Mouse (Mus musculus): Measurements from ENCODE around the gene Me3.
A peak's percentile ranks its signal among the peaks of the same experiment; 100 is the strongest.

The Me3 gene

DNA sequence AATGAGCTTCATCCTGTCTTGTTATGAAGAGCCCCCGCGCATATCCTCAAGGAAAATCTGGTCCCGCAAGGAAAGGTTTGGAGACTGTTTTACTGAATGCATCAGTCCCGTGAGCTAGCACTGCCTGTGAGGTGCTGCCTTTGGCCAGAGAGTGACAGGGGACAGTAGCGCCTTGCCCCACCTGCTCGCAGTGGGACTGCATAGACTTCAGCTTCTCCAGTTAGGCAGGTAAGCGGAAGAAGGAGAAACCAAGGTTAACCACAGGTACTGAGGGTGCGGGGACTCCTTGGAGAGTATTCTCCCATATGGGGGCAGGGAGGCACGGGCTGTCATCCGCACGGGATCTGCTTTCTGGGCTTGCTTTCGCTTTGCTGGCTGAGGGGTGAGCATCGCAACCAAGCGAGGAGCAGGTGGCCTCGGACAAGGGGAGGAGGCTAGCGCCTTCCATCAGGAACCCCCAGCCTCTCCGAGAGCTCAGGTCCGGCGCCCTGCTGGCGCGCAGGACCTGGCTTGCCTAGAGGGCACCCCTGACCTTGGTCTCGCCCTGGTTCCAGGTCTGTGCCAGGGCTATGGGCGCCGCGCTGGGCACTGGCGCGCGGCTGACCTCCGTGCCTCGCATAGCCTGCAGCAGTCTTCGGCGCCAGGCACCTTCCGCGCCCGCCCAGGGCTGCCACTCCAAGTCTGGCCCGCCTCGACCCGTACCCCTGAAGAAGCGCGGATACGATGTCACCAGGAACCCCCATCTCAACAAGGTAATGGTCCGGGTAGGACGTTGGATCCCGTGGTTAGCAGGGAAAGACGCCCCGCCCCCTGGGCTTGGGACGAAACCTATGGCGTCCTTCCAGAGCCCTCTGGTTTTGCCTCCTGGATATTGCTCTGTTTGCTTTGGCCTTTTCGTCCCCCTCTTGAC is at the start of gene Me3:
Gene Me3 (plus strand): TSS at position 51 of the 910 bp plus-strand sequence.
- peak; percentile 42 to 65 for DNase-seq (ENCODE audit: low spot score in 2 of 2)

DNA sequence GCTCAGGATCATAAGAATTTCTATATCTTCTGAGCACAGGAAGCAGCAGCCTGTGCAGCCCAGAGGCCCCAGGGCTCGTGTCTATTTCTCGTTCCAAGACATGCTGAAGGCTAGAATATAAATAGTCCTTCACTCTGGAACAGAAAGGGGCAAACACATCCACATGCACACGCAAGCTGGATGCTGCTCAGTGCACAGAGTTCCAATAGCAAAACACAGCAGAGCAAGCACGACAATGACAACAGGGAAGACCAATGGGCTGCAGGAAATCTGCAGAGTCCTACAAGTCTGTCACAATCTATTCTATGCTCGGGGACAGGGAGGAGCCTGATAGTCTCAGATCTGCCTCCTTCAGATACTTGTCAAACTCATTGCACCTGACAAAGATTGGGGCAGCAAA is 42.2 kb upstream of the Me3 start:
- no peak for DNase-seq (ENCODE audit: low spot score in 2 of 2)

DNA sequence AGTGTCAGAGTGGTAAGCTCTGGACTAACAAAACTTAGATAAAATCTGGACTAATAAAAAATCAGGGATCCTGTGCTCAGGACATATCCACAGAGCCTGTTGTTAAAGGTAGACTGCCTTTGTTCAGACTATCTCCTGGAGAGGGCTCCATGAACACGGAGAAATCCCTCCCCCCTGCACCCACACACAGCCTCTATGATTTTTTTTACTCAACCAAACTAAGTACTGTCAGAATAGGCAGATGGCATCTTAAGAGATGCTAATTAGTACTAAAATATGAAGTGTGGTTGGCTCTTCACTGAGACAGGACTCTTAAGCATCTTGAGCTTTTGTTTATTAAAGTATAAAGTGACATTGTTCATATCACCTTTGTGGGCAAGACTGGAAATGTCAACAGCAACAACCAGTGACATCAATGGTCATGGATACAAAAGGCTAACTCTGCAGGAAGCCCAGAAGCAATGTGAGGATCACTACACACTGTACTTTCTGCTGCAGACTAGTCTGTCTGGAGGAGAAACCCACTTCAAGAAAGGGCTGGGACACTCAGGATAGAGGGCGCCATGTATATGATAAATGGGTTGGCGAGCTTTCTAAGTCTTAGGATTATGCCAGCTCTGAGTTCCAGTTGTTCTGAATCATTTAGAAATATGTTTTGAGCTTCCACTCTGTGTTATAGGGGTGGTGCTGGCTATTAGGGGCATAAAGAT is 41.5 kb upstream of the Me3 start:
- peak in 1 of 2 experiments; percentile 33 for DNase-seq (ENCODE audit: low spot score in 2 of 2)

- no peak for DNase-seq (ENCODE audit: low spot score in 2 of 2)
Measured at GRCm38 (mm10) chr7:89595813-89596212, 36.4 kb upstream of the Me3 start.

- DNase-seq (ENCODE audit: low spot score in 2 of 2): no peak
Measured at GRCm38 (mm10) chr7:89605589-89606536, 26.3 kb upstream of the Me3 start.

GRCm38 (mm10) chr7:89607329-89607728 is 24.9 kb upstream of the Me3 start:
- DNase-seq (ENCODE audit: low spot score in 2 of 2): no peak

- DNase-seq (ENCODE audit: low spot score in 2 of 2): no peak
Measured at GRCm38 (mm10) chr7:89611236-89611635, 21.0 kb upstream of the Me3 start.

DNA sequence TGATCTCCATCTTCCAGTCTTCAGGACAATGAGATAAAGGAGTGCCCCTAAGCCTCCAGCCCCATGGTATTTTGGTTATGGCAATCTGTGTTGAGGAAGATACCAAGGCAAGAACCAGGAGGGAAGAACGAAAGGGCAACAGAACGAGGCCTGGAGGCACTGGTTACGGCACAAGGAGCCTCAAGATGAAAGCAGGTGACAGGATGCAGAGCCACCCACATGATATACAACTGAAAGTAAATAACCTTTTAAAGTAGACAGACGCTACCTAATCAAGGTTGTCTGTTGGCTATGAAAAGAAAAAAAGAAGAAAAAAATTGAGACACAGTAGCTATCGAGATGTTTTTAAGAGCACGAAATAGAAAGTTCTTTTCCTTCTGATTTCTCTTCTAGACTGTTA is 16.0 kb upstream of the Me3 start:
- no peak for DNase-seq (ENCODE audit: low spot score in 2 of 2)

- no peak for DNase-seq (ENCODE audit: low spot score in 2 of 2)
Measured at GRCm38 (mm10) chr7:89623331-89623730, 8.9 kb upstream of the Me3 start.

GRCm38 (mm10) chr7:89627393-89627792 is 4.8 kb upstream of the Me3 start:
- no peak for DNase-seq (ENCODE audit: low spot score in 2 of 2)

DNA sequence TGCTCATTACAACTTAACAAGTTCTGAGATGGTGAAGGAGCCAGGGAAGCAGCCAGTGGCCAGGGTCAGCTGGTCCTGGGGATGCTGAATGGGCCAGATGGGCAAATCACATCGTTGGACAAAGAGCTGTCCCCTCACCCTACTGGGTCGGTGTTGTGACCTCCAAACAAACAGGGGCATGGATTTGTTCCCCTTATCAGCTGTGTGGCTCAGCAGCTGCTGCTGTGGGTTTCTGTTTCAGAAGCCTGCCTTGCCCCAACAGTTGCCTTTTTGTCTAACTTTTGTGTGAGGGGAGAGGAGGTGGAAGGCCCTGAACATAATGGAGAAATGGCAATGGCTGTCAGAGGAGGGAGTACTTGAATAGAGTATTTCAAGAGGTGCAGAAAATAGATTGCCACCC is 4.2 kb upstream of the Me3 start:
- no peak for DNase-seq (ENCODE audit: low spot score in 2 of 2)

DNA sequence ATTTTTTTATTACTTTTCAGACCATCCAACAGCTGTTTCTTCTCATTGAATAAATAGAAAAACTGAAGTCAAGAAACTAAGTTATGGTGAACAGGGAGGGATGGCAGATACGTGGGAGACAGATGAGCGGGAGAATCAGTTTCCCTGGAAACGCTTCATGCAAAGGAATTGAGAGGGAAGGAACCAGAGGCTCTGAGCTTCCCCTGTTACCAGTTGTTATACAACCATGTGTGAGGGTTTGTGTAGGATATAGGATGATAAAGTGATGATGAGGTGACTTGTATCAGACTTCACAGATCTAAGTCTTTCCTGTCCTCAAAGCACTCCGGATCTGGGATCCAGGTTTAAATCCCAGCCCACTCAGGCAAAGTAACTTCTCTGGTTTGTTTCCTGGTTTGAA is 3.2 kb upstream of the Me3 start:
- DNase-seq (ENCODE audit: low spot score in 2 of 2): peak; percentile 52 to 62

- no peak for DNase-seq (ENCODE audit: low spot score in 2 of 2)
Measured at GRCm38 (mm10) chr7:89629914-89630313, 2.3 kb upstream of the Me3 start.

DNA sequence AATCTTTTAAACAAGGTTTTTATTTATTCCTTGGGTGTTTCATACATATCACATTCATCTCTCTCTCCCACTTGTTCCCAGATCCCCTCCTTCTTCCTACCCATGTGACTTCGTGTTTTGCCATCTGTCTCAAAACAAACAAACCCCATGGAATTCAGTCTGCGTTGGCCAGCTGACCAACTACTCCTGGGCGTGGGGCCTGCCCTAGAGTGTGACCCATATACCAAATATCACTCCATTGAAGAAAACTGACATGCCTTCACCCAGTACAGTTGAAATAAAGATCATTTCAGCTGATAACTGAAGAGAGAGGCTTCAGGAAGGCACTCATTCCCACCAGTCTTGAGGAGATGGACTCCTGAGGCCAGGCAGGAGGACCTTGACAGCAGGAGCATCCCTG is 1.4 kb upstream of the Me3 start:
- DNase-seq (ENCODE audit: low spot score in 2 of 2): no peak

- DNase-seq (ENCODE audit: low spot score in 2 of 2): no peak
Measured at GRCm38 (mm10) chr7:89640533-89640932, 8.3 kb downstream of the Me3 start.

DNA sequence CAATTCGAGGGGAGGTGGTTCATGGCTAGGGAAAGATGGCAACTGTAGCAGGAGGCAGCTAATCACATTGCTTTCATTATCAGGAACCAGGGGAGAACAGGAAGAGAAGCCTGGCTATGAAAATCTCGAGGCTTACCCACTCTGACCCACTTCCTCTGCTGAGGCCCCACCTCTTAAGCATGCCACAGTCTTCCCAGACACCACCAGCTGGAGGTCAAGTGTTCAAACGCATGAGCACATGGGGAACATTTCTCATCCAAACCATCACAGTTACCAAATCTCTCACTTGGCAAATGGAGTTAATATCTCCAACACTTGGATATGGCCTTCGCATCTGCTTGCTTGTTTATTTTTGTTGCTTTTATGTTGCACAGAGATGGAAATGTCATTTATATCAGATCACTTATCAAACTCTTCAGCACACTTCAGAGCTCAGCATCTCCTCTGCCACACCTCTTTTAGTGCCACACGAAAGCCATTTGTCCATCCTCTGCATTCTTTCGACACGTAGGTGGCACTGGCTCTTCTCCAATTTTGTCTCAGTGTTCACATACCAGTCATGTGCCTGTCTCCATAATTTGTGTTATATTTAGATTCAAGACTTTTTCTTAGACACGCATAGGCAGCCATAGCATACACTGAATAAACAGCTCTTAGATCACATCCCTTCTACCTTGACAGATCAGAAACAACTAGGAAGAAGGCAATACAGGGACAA is 8.9 kb downstream of the Me3 start:
- DNase-seq (ENCODE audit: low spot score in 2 of 2): peak in 1 of 2 experiments; percentile 49

GRCm38 (mm10) chr7:89645015-89645414 is 12.8 kb downstream of the Me3 start:
- DNase-seq (ENCODE audit: low spot score in 2 of 2): no peak

DNA sequence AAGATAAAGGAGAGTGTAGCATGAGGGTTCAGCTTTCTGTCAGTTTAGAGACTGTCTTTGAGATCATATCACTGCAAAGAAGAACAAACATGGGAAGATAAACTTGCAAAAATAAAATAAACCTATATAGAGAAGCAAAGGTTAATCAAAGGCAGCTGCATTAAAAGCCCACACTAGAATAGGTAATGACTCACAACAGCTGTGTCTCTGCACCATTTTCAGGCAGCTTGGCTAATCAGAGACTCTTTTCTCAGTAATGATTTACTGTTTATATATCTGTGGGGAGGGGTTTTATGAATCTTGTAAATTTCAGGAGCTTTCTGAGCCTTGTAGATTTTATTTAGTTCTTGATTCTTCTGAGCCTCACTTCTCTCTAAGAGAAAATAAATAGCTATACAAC is 15.7 kb downstream of the Me3 start:
- DNase-seq (ENCODE audit: low spot score in 2 of 2): no peak

GRCm38 (mm10) chr7:89657183-89657582 is 25.0 kb downstream of the Me3 start:
- DNase-seq (ENCODE audit: low spot score in 2 of 2): no peak

GRCm38 (mm10) chr7:89657692-89658212 is 25.6 kb downstream of the Me3 start:
- no peak for DNase-seq (ENCODE audit: low spot score in 2 of 2)

DNA sequence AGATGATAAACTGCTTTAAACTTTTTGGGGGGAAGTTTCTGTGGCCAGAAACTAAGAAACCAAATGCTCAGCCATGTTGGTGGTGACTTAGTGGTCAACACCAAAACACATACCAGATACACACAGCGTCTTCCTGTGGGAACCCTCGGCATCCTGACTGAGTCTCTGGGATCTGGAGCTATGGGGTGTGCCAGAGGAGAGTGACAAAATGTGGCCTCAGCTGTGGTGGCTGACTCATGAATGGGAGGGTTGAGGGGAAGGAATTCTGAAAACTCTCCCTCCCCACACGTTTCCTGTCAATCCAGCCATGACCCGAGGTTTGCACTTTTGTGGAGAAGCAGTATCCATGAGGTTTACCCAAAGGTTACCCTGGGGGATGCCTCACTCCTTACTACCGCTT is 32.0 kb downstream of the Me3 start:
- no peak for DNase-seq (ENCODE audit: low spot score in 2 of 2)
